Mouse (Mus musculus): ENCODE results near the gene Sfr1.
A peak's percentile ranks its signal among the peaks of the same experiment; 100 is the strongest.

Gene Sfr1

GRCm38 (mm10) chr19:47731071-47731881 lies at the start of gene Sfr1:
Gene Sfr1, plus strand, starts transcription at chr19:47731682.
- DNase-seq (ENCODE audit: low spot score): peak; percentile 95

- no peak for DNase-seq (ENCODE audit: low spot score)
Measured at GRCm38 (mm10) chr19:47689592-47689991, 41.9 kb upstream of the Sfr1 start.

- no peak for DNase-seq (ENCODE audit: low spot score)
Measured at GRCm38 (mm10) chr19:47691994-47692393, 39.5 kb upstream of the Sfr1 start, which contains the start of gene Col17a1. Gene Col17a1, minus strand, starts transcription at chr19:47692094.

GRCm38 (mm10) chr19:47695725-47696124 lies 35.8 kb upstream of the Sfr1 start:
- DNase-seq (ENCODE audit: low spot score): no peak

GRCm38 (mm10) chr19:47696411-47696810 lies 35.1 kb upstream of the Sfr1 start:
- no peak for DNase-seq (ENCODE audit: low spot score)

- DNase-seq (ENCODE audit: low spot score): no peak
Measured at GRCm38 (mm10) chr19:47697067-47697466, 34.4 kb upstream of the Sfr1 start.

GRCm38 (mm10) chr19:47698266-47698665 lies 33.2 kb upstream of the Sfr1 start:
- no peak for DNase-seq (ENCODE audit: low spot score)

GRCm38 (mm10) chr19:47699743-47700142 lies 31.7 kb upstream of the Sfr1 start:
- no peak for DNase-seq (ENCODE audit: low spot score)

- no peak for DNase-seq (ENCODE audit: low spot score)
Measured at GRCm38 (mm10) chr19:47700509-47700908, 31.0 kb upstream of the Sfr1 start.

GRCm38 (mm10) chr19:47705080-47705771 lies 26.3 kb upstream of the Sfr1 start:
- DNase-seq (ENCODE audit: low spot score): no peak

- DNase-seq (ENCODE audit: low spot score): no peak
Measured at GRCm38 (mm10) chr19:47705772-47706309, 25.6 kb upstream of the Sfr1 start.

- peak; percentile 22 for DNase-seq (ENCODE audit: low spot score)
Measured at GRCm38 (mm10) chr19:47710376-47710775, 21.1 kb upstream of the Sfr1 start.

GRCm38 (mm10) chr19:47713457-47713856 lies 18.0 kb upstream of the Sfr1 start:
- no peak for DNase-seq (ENCODE audit: low spot score)

GRCm38 (mm10) chr19:47716144-47716543 lies 15.3 kb upstream of the Sfr1 start:
- DNase-seq (ENCODE audit: low spot score): no peak

GRCm38 (mm10) chr19:47719147-47719546 lies 12.3 kb upstream of the Sfr1 start:
- DNase-seq (ENCODE audit: low spot score): no peak

GRCm38 (mm10) chr19:47722471-47722870 lies 9.0 kb upstream of the Sfr1 start:
- no peak for DNase-seq (ENCODE audit: low spot score)

GRCm38 (mm10) chr19:47724903-47725302 lies 6.6 kb upstream of the Sfr1 start:
- no peak for DNase-seq (ENCODE audit: low spot score)

- no peak for DNase-seq (ENCODE audit: low spot score)
Measured at GRCm38 (mm10) chr19:47725643-47726140, 5.8 kb upstream of the Sfr1 start.

- DNase-seq (ENCODE audit: low spot score): no peak
Measured at GRCm38 (mm10) chr19:47730691-47731070, 801 bp upstream of the Sfr1 start.

GRCm38 (mm10) chr19:47731931-47732330 lies 449 bp downstream of the Sfr1 start:
- no peak for DNase-seq (ENCODE audit: low spot score)

- no peak for DNase-seq (ENCODE audit: low spot score)
Measured at GRCm38 (mm10) chr19:47747072-47747471, 15.6 kb downstream of the Sfr1 start.

- DNase-seq (ENCODE audit: low spot score): no peak
Measured at GRCm38 (mm10) chr19:47748950-47749349, 17.5 kb downstream of the Sfr1 start.

- DNase-seq (ENCODE audit: low spot score): no peak
Measured at GRCm38 (mm10) chr19:47750391-47750790, 18.9 kb downstream of the Sfr1 start.
